Mouse (Mus musculus) limb, embryonic 10.5 days (tissue): Measurements from ENCODE around the gene Dapp1. TPM values are rescaled to one million over a fixed set of nuclear protein-coding genes. Genes with fewer than 3 reads are reported as not detected.
"Not testable (repeated sequence)": the region's sequence is repeated elsewhere in the genome, so short reads cannot be mapped to it uniquely, and the experiment has no call there.

Experiments
- DNase-seq: peaks from one replicate; pipeline ENCODE4 v3.0.0-alpha.2; 2017; ENCODE audit warnings: low spot score
- H3K27ac ChIP-seq: fragments of 300-500 bp; sonication (generic); 2 replicates; pipeline ENCODE4 v1.5.1; 2016; ENCODE audit warnings: mild to moderate bottlenecking
- H3K27me3 ChIP-seq: fragments of 300-500 bp; sonication (generic); 2 replicates; pipeline ENCODE4 v1.6.1; 2016; ENCODE audit warnings: low read depth, mild to moderate bottlenecking; ENCODE audit not compliant: poor library complexity, severe bottlenecking
- H3K36me3 ChIP-seq: fragments of 300-500 bp; sonication (generic); 2 replicates; pipeline ENCODE4 v1.6.1; 2016; ENCODE audit warnings: mild to moderate bottlenecking, moderate library complexity
- H3K4me1 ChIP-seq: fragments of 300-500 bp; sonication (generic); 2 replicates; pipeline ENCODE4 v1.6.1; 2016
- H3K4me3 ChIP-seq: fragments of 300-500 bp; sonication (generic); 2 replicates; pipeline ENCODE4 v1.5.1; 2016; ENCODE audit warnings: mild to moderate bottlenecking, moderate library complexity
- H3K9me3 ChIP-seq: fragments of 300-500 bp; sonication (generic); replicated peaks from 2 replicates; pipeline ENCODE4 v1.6.1; 2016; ENCODE audit warnings: mild to moderate bottlenecking
- WGBS: fragments of 180-500 bp; shearing (Covaris S2); methylation state at CpG from one replicate; pipeline ENCODE4 v1.1.7; 2016; 5-methylcytosine and 5-hydroxymethylcytosine counted together
- polyA plus RNA-seq: library from polyadenylated mRNA; unstranded; fragments of >200 nt; fragmentation: Nextera tagmentation; extraction: Ambion mirVana; gene quantifications from 2 replicates; pipeline ENCODE4 v1.2.1, GENCODE M21; 2016

The Dapp1 gene
- polyA plus RNA-seq, 1 experiment from 2014 or later = 1.9 TPM

DNA sequence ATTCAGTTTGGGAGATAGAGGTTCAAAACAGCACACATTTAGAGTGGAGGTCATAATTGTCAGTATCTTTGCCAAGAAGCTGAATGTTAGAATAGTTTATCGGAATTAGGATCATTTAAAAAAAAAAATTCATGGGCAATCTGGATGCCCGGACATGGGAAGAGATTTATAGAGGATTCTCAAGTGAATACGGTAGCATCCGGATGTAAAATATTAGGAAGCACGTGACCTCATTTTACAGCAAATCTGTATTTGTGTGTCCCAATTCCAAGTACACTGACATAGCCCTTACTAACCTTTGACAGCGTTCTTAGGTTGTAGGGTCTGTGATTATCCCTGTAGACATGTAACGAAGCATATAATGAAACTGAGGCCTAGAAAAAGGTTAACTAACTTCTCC, 61.9 kb downstream of the Dapp1 start:
- H3K36me3 ChIP-seq = peaks cover 27% of the 10 kb centered on the region
- H3K9me3 ChIP-seq = no peaks in the 10 kb centered on the region
- H3K4me1 ChIP-seq = peaks cover 16% of the 10 kb centered on the region
- 93% methylated on average over 7 of the region's 7 CpGs for WGBS
- no peak for DNase-seq
- peak overlapping the region; percentile 92 for H3K4me3 ChIP-seq
- no peak overlapping the region for H3K27ac ChIP-seq
- H3K27me3 ChIP-seq = no peaks in the 10 kb centered on the region

DNA sequence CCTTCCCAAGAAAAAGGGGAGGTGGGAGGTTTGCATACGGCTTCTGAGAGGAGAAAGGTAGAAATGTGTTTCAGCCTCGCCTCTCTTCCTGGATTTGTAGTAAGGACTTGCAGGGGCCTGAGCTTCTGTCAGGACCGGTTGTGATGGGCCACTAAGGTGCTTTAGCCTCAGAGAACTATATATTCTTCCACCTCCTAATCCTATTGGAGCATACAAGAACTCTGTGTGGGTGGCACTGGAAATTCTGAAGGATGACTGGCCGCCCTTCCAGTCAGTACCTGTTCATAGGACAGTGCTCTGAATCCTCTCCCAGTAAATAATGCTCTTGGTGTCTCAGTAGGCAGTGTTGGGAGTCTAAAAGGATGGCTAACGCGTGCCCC, 62.4 kb downstream of the Dapp1 start:
- no peak for DNase-seq
- Histone ChIP-seq H3K9me3 (no peaks in the 10 kb centered on the region), H3K27me3 (no peaks in the 10 kb centered on the region), H3K36me3 (peaks cover 23% of the 10 kb centered on the region), H3K4me3 (peak overlapping the region; percentile 92), H3K4me1 (peaks cover 16% of the 10 kb centered on the region), H3K27ac (peak overlapping the region; percentile 88)
- WGBS = 15% methylated on average over 6 of the region's 6 CpGs

DNA sequence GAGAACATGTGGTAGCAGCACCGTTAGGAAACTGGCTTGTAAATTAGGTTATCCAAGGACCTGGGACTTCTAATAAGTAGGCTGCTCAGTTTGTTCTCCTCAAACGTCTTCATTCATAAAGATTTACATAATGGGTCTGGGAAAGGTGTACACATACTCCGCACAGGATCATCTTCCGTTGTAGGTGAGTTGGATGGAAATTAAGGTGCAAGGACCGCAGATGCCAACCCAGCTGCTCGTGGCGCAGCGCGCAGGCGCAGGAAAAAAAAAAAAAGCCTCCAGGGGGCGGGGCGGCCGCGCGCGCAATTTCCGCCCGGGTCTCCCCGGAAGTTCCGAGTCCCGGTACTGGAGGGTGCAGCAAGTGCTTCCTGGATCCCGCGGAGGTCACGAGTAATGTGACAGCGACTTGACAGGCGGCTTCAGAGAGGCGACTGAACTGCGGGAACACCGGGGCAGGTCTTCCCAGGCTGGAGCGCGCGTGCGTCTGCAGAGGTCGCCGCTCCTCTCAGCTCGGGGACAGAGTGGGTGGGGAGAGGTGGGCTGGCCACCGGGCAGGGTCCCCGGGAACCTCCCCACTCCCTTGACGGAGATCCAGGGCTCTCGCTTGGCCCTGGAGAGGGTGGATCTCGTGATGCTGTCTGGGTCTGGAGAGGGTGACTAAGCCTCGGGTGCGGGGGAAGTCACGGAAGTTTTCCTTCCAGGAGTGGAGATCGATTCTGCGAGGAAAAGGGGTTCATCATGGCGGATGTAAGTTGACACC, 63.0 kb downstream of the Dapp1 start, which contains the start of gene Lamtor3:
Gene Lamtor3 (plus strand): TSS at position 335 of the 760 bp plus-strand sequence.
- Histone ChIP-seq H3K4me3 (peak within 1 kb of the TSS; percentile 92), H3K36me3 (peaks cover 17% of the 10 kb centered on the region), H3K9me3 (no peaks in the 10 kb centered on the region), H3K4me1 (peaks cover 16% of the 10 kb centered on the region), H3K27me3 (no peaks in the 10 kb centered on the region), H3K27ac (peak within 1 kb of the TSS; percentile 88)
- under 1% methylated on average over 47 of the region's 47 CpGs for WGBS
- DNase-seq = peak; percentile 92

DNA sequence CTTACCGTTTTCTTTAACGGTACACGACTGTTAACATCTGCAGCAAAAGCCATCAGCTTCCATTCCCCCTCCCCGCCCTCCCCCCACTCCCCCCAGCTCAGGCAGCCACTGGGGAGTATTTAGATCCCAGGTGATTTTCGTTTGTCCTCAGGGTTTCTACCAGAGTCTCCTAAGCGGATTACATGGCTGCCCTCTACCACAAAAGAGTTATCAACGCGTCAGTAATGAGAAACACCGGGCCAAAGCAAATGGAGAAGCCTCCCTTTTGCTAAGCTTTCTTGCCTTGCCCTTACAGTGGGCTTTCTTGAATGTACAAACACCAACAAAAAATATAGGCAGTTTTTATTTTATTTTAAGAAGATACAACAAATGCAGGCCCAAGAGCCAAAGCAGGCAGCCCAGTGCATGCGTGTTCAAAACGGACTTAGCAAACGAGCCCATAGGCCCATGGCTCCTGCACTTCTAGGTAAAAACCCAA, 63.6 kb downstream of the Dapp1 start:
- Histone ChIP-seq H3K27ac (peak overlapping the region; percentile 88), H3K27me3 (no peaks in the 10 kb centered on the region), H3K9me3 (no peaks in the 10 kb centered on the region), H3K4me3 (peak overlapping the region; percentile 92), H3K4me1 (peaks cover 16% of the 10 kb centered on the region), H3K36me3 (peaks cover 17% of the 10 kb centered on the region)
- DNase-seq = peak; percentile 45
- 27% methylated on average over 12 of the region's 12 CpGs for WGBS

DNA sequence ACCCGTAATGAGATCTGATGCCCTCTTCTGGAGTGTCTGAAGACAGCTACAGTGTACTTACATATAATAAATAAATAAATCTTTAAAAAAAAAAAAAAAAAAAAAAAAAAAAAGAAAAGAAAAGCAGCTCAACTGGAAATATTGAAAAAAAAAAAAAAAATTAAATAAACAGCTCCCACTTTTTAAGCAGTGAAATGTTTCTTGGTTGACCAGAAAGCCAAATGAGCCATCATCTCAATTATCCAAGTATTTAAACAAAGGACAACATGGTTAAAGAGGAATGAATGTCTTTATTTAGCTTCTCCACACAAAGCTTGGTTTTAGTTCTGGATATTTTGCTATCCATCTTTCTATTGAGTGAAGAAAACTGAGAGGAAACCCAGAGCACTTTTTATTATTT, 66.8 kb downstream of the Dapp1 start:
- H3K27ac ChIP-seq, H3K4me3 ChIP-seq, H3K36me3 ChIP-seq, H3K27me3 ChIP-seq, H3K9me3 ChIP-seq, DNase-seq: not testable (repeated sequence)
- WGBS = 100% methylated on average over 1 of the region's 1 CpGs
- H3K4me1 ChIP-seq = peaks cover 16% of the 10 kb centered on the region

DNA sequence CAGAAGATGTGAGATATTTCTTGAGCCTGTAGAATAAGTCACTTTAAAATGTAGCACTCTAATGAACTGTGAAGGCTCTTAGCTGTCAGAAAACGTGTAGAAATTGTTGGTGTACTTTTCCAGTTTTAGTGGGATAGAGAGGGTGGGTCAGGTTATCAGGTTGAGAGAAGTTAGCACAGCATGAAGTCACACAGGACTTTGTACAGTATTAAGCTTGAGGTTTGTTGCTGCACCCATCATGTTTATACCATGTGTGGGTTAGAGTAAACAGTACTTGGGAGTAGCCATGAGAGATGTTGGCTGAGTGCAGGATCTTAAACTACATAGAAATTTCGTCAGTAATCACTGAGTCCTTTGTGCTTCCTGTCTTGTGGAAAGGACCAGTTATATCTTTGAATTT, 68.3 kb downstream of the Dapp1 start:
- 74% methylated on average over 2 of the region's 2 CpGs for WGBS
- Histone ChIP-seq H3K36me3 (peaks cover 4% of the 10 kb centered on the region; the same call in 1 of the 2 replicates), H3K27me3 (no peaks in the 10 kb centered on the region), H3K9me3 (no peaks in the 10 kb centered on the region), H3K4me1 (peaks cover 9% of the 10 kb centered on the region), H3K4me3 (no peak overlapping the region), H3K27ac (no peak overlapping the region)
- DNase-seq = no peak

DNA sequence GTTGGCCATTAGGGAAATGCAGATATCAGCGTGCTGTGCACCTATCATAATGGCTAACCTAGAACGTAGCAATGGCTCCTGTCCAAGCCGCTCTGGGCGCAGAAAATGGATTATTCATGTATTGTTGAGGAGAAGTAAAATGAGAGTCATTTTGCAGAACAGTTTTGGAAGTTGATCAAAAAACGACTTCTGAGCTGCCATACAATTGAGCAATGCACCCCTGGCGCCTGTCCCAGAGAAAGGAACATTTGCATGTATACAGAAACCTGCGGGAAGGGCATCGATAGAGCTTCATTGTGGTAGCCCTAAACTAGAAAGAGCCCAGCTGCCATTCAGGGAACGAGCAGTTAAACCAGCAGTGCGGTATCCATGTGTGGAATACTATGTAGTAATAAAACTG, 81.2 kb downstream of the Dapp1 start:
- no peak overlapping the region for H3K4me3 ChIP-seq
- 93% methylated on average over 10 of the region's 10 CpGs for WGBS
- no peaks in the 10 kb centered on the region for H3K4me1 ChIP-seq
- H3K9me3 ChIP-seq = no peaks in the 10 kb centered on the region
- H3K27ac ChIP-seq = no peak overlapping the region
- no peaks in the 10 kb centered on the region for H3K27me3 ChIP-seq
- H3K36me3 ChIP-seq = peaks cover 28% of the 10 kb centered on the region
- DNase-seq = no peak

DNA sequence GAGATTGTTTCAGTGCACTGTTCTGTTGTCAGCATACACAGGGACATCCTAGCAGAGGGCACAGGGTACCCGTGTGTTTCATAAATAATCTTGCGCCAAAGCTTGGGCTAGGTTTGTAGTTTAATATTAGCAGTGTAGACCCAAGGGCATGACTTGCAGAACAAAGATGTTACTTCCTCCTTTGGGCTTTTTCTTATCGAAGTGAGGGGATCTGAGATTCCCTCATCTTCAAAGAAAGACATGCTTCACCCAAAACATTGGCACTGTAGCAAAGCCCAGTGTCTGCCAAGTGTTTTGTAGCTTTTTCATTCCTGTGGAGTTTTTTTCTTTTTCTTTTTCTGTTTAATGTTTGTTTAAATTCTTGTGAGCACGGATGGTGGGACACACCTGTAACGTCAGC, 83.7 kb downstream of the Dapp1 start:
- DNase-seq = no peak
- Histone ChIP-seq H3K4me3 (no peak overlapping the region), H3K27me3 (no peaks in the 10 kb centered on the region), H3K27ac (no peak overlapping the region), H3K9me3 (no peaks in the 10 kb centered on the region), H3K4me1 (no peaks in the 10 kb centered on the region), H3K36me3 (peaks cover 39% of the 10 kb centered on the region)
- 88% methylated on average over 5 of the region's 5 CpGs for WGBS

DNA sequence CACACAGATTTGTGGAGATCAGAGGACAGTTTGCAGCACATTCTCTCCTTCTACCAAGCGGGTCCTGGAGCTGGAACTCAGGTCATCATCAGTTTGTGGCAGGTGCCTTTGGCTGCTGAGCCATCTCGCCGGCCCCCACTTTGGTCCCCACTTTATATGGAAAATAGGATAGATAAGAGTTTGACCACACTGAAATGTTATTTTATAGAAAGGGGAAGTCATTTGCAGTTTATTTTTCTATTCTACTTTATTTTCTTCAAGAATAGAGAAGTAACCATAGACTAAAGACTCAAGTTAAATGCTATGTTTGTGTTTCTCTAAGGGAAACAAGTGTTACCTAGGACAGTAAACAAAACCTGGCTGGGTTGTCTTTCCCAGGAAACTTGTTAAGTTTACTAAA, 84.5 kb downstream of the Dapp1 start:
- Histone ChIP-seq H3K4me1 (no peaks in the 10 kb centered on the region), H3K27ac (no peak overlapping the region)

DNA sequence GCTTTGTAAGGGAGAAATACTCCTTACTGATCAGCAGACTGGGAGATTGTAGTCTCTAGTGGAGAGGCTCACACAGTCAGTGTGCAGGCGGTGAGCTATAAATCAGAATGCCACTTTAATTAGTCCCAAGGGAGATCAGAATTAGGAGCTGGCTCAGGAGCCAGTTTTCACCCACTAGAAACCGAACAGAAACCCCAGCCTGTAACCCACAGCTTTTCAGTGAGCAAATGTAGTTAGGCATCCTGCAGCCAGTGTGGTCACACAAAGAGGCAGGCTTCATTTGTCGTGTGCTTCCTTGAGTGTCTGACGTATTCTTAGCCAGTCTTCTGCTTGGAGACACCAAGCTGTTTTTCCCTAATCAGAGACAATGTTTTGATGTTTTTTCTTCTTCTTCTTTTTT, 85.0 kb downstream of the Dapp1 start:
- no peaks in the 10 kb centered on the region for H3K9me3 ChIP-seq
- H3K36me3 ChIP-seq = peaks cover 37% of the 10 kb centered on the region
- H3K27me3 ChIP-seq = no peaks in the 10 kb centered on the region
- no peak for DNase-seq
- no peak overlapping the region for H3K27ac ChIP-seq
- no peak overlapping the region for H3K4me3 ChIP-seq
- H3K4me1 ChIP-seq = no peaks in the 10 kb centered on the region
- WGBS = 73% methylated on average over 4 of the region's 4 CpGs

More for the DNA sequence above, 84.5 kb downstream of the Dapp1 start:
- peaks cover 37% of the 10 kb centered on the region for H3K36me3 ChIP-seq
- WGBS = 95% methylated on average over 3 of the region's 3 CpGs
- H3K9me3 ChIP-seq = no peaks in the 10 kb centered on the region
- no peaks in the 10 kb centered on the region for H3K27me3 ChIP-seq
- no peak overlapping the region for H3K4me3 ChIP-seq
- DNase-seq = no peak

DNA sequence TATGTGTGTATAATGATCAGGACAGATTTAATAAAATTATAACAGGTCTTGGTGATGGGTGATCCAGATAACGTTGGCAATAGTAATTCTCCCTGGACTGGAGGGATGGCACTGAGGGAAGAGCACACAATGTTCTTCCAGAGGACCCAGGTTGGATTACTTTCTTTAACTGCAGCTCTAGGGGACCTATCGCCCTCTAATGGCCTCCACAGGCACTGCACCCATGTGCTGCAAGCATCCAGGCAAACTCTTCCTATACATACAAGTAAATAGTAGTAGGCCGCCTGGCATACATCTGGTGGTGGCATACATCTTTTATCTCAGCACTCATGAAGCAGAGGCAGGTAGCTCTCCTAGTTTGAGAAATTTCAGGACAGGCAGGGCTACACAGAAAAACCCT, 86.1 kb downstream of the Dapp1 start:
- Histone ChIP-seq H3K4me1 (no peaks in the 10 kb centered on the region), H3K27me3 (no peaks in the 10 kb centered on the region), H3K36me3 (peaks cover 37% of the 10 kb centered on the region), H3K27ac (no peak overlapping the region), H3K9me3 (no peaks in the 10 kb centered on the region), H3K4me3 (no peak overlapping the region)
- WGBS = 88% methylated on average over 3 of the region's 3 CpGs
- no peak for DNase-seq

DNA sequence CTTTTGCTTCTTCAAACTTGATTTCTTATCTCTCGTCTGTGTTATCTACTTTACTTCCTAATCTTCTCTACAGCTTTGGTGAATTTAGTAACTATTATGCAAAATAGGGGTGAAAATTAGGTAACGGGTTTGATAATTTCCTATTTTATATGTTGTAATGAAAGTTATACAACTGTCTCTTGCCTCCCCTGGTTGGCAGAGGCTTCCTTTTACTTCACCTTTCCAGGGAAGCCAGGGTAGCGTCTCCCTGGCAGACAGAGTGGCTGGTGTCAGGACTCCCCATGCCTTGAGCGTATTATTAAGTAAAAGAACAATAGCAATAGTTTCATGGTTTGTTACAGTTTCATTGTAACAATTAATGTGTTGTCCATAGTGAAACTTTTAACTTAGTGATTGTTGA, 87.6 kb downstream of the Dapp1 start:
- WGBS = 95% methylated on average over 4 of the region's 4 CpGs

DNA sequence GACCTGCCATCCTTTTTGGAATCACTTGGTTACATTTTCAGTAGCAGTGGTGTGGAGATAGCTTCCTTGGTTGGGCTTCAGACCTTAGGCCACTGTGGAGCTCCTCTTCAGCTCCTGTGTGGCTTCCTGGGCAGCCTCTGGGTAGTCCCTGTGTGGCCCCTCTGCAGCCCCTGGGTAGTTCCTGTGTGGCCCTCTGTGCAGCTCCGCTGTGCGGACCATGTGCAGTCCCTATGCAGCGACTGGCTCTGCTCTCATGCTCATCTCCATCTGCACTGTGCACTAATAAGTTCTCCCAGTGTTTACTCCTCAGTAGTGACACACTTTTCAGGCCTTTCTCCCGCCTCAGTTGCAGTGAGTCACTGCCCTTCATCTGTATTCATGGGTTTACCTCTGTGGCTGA, 89.2 kb downstream of the Dapp1 start:
- Histone ChIP-seq H3K4me1 (no peaks in the 10 kb centered on the region), H3K27ac (no peak overlapping the region), H3K4me3 (no peak overlapping the region), H3K9me3 (no peaks in the 10 kb centered on the region), H3K27me3 (no peaks in the 10 kb centered on the region), H3K36me3 (peaks cover 41% of the 10 kb centered on the region)
- WGBS = 94% methylated on average over 4 of the region's 4 CpGs
- DNase-seq = no peak

More for the DNA sequence above, 87.6 kb downstream of the Dapp1 start:
- H3K27me3 ChIP-seq = no peaks in the 10 kb centered on the region
- H3K27ac ChIP-seq = no peak overlapping the region
- no peak for DNase-seq
- H3K4me1 ChIP-seq = no peaks in the 10 kb centered on the region
- H3K4me3 ChIP-seq = no peak overlapping the region
- H3K36me3 ChIP-seq = peaks cover 50% of the 10 kb centered on the region
- no peaks in the 10 kb centered on the region for H3K9me3 ChIP-seq
